Comparison of ENCODE assay signal across 18 mouse cellular contexts in the genomic region with DNA sequence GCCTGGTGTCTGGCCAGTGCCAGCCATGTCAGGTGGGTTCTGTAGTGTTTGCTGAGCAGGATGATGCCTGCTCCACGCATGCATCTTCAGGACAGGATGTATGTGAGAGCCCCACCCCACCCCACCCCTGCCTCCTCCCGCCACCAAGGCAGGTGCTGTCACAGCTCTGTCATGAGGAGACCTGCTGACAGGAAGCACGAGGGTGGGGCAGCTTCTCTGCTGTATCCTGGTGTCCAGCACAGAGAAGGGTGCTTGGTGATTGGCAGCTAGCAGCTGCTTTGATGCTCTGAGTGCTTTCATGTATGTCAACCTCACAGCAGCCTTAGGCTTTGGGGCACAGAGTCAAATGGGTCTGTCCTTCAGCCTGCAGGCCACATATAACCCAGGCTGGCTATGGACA. TPM values are rescaled to one million over a fixed set of nuclear protein-coding genes. Genes with fewer than 3 reads are reported as not detected.
DNase-seq lines count a peak whose midpoint lies in the region; ATAC-seq and TF ChIP-seq lines count a peak whose summit lies in the region.
"Had no signal": no experiment of that assay in that cellular context is flagged by ENCODE, and none has a peak within 500 bp of the region (broad histone marks: within the 10 kb centered on the region; RNA-seq: fewer than 3 reads in every experiment).

No protein-coding gene starts in this region.

- no peaks in the 10 kb centered on the region for H3K4me1 ChIP-seq in embryonic facial prominence, embryonic 14.5 days (ENCODE audit: control insufficient read depth, insufficient read depth, low read length)
- H3K4me1 ChIP-seq in embryonic facial prominence, embryonic 10.5 days = 0 out of 2 replicates have a peak, but pooled peaks cover 4% of the 10 kb centered on the region
- H3K4me1 ChIP-seq in kidney, adult 2 months (ENCODE audit: control insufficient read depth, insufficient read depth, low read length) = no peaks in the 10 kb centered on the region
- H3K4me1 ChIP-seq: embryonic facial prominence, embryonic 13.5 days had no signal

- no peak overlapping the region for H3K27ac ChIP-seq in embryonic facial prominence, embryonic 14.5 days (replicated peaks; ENCODE audit: low read depth, low read length)
- H3K27ac ChIP-seq in embryonic facial prominence, embryonic 10.5 days (replicated peaks) = no peak overlapping the region
- H3K27ac ChIP-seq in kidney, adult 2 months (ENCODE audit: insufficient read depth, low read depth, low read length) = no peak overlapping the region
- H3K27ac ChIP-seq: embryonic facial prominence, embryonic 13.5 days; heart, embryonic 13.5 days; hindbrain, embryonic 14.5 days had no signal

- H3K36me3 ChIP-seq in embryonic facial prominence, embryonic 14.5 days (ENCODE audit: control insufficient read depth, insufficient read depth, low read length) = peaks cover 19% of the 10 kb centered on the region; the same call in 1 of the 2 replicates
- H3K36me3 ChIP-seq in embryonic facial prominence, embryonic 10.5 days (replicated peaks) = peaks cover 46% of the 10 kb centered on the region
- no peaks in the 10 kb centered on the region for H3K36me3 ChIP-seq in splenic B cell, adult 2 months (ENCODE audit: control insufficient read depth, insufficient read depth, low read length, poor library complexity, severe bottlenecking)
- H3K36me3 ChIP-seq in kidney, adult 2 months (ENCODE audit: control insufficient read depth, insufficient read depth, low read length) = no peaks in the 10 kb centered on the region

- H3K4me3 ChIP-seq in embryonic facial prominence, embryonic 14.5 days (ENCODE audit: low read depth, low read length) = no peak overlapping the region
- no peak overlapping the region for H3K4me3 ChIP-seq in embryonic facial prominence, embryonic 10.5 days
- no peak overlapping the region for H3K4me3 ChIP-seq in kidney, adult 2 months (ENCODE audit: insufficient read depth, low read depth, low read length)
- H3K4me3 ChIP-seq: embryonic facial prominence, embryonic 13.5 days; heart, embryonic 13.5 days had no signal

- 71% methylated on average over 2 of the region's 3 CpGs for WGBS in embryonic facial prominence, embryonic 14.5 days
- 86% methylated on average over 3 of the region's 3 CpGs for WGBS in embryonic facial prominence, embryonic 10.5 days
- 74% methylated on average over 3 of the region's 3 CpGs for WGBS in kidney, adult 2 months

- peak; percentile 38; the same call in 1 of the 2 replicates for ATAC-seq in embryonic facial prominence, embryonic 14.5 days (ENCODE audit: low read depth)
- ATAC-seq in inflammation-experienced regulatory T-cells, adult 6 months = peak; percentile 96
- ATAC-seq: forebrain, embryonic 14.5 days had no signal

- H3K9ac ChIP-seq in embryonic facial prominence, embryonic 14.5 days (ENCODE audit: low read depth, low read length) = no peak overlapping the region
- H3K9ac ChIP-seq: embryonic facial prominence, embryonic 13.5 days; heart, embryonic 13.5 days; hindbrain, embryonic 14.5 days had no signal

- no peak for TF ChIP-seq CTCF in kidney, adult 2 months (conservative IDR thresholded peaks at IDR 0.05; ENCODE audit: insufficient read depth, insufficient read length, low read depth, low read length)

- no peak for TF ChIP-seq POLR2A in kidney, adult 2 months (IDR thresholded peaks at IDR 0.05; ENCODE audit: low read depth, low read length)

- no peak overlapping the region for H3K4me2 ChIP-seq in embryonic facial prominence, embryonic 14.5 days (ENCODE audit: low read depth, low read length)
- H3K4me2 ChIP-seq: embryonic facial prominence, embryonic 13.5 days; heart, embryonic 13.5 days; hindbrain, embryonic 14.5 days had no signal

- no peaks in the 10 kb centered on the region for H3K9me3 ChIP-seq in embryonic facial prominence, embryonic 14.5 days (ENCODE audit: control insufficient read depth, low read length)
- no peaks in the 10 kb centered on the region; the same call in 1 of the 2 replicates for H3K9me3 ChIP-seq in embryonic facial prominence, embryonic 10.5 days
- H3K9me3 ChIP-seq: embryonic facial prominence, embryonic 13.5 days; heart, embryonic 13.5 days had no signal

- H3K27me3 ChIP-seq in embryonic facial prominence, embryonic 14.5 days (replicated peaks; ENCODE audit: control insufficient read depth, insufficient read depth, low read length) = no peaks in the 10 kb centered on the region
- no peaks in the 10 kb centered on the region for H3K27me3 ChIP-seq in embryonic facial prominence, embryonic 10.5 days (replicated peaks; ENCODE audit: low read depth, poor library complexity, severe bottlenecking)
- no peaks in the 10 kb centered on the region for H3K27me3 ChIP-seq in splenic B cell, adult 2 months (ENCODE audit: control insufficient read depth, insufficient read depth, low read length, poor library complexity, severe bottlenecking)
- H3K27me3 ChIP-seq in kidney, adult 2 months (replicated peaks; ENCODE audit: control insufficient read depth, insufficient read depth, low read length) = no peaks in the 10 kb centered on the region
- H3K27me3 ChIP-seq: embryonic facial prominence, embryonic 13.5 days; heart, embryonic 13.5 days had no signal

- no peak for DNase-seq in embryonic facial prominence, embryonic 14.5 days (ENCODE audit: low spot score)
- no peak for DNase-seq in embryonic facial prominence, embryonic 10.5 days (ENCODE audit: low spot score)
- peak; percentile 74 to 80 for DNase-seq in B cell, adult 2 months
- DNase-seq in splenic B cell, adult 2 months (ENCODE audit: low read depth, low spot score) = peak; percentile 90
- no peak for DNase-seq in kidney, adult 2 months
- DNase-seq in cerebellum, adult 8-10 months = no peak
- DNase-seq in cerebellum, postnatal 4 days (ENCODE audit: low spot score in 2 of 2) = no peak
- DNase-seq: gastrocnemius, postnatal 10 days; kidney, postnatal 10 days; right cerebral cortex, postnatal 14 days had no signal

RNA-seq across cellular contexts. Expression of a gene that starts 14.2 kb away (rescaled TPM):
- polyA plus RNA-seq in embryonic facial prominence, embryonic 14.5 days (2014; fragmentation: Nextera tagmentation; extraction: Ambion mirVana) = 17.6 and 19.9 TPM in 2 replicates
- 25.8 and 26.3 TPM in 2 replicates for polyA plus RNA-seq in embryonic facial prominence, embryonic 10.5 days (2016; fragmentation: Nextera tagmentation; extraction: Ambion mirVana)
- polyA plus RNA-seq in inflammation-experienced regulatory T-cells, adult 6 months (2017; shearing (Covaris generic)) = 10 to 100 TPM; 22.7 to 26.1 (median 23.6) TPM
- polyA plus RNA-seq in kidney, adult 2 months (2012; rRNA removed) = 34.9 and 39.8 TPM in 2 replicates

RNA-seq across cellular contexts. Expression of a gene that starts 38.5 kb away (rescaled TPM):
- 0.16 and 0.36 TPM in 2 replicates for polyA plus RNA-seq in embryonic facial prominence, embryonic 14.5 days (2014; fragmentation: Nextera tagmentation; extraction: Ambion mirVana)
- not detected in 2 replicates for polyA plus RNA-seq in embryonic facial prominence, embryonic 10.5 days (2016; fragmentation: Nextera tagmentation; extraction: Ambion mirVana)
- not detected for polyA plus RNA-seq in inflammation-experienced regulatory T-cells, adult 6 months (2017; shearing (Covaris generic))
- 0.33 and 0.41 TPM in 2 replicates for polyA plus RNA-seq in kidney, adult 2 months (2012; rRNA removed)
- polyA plus RNA-seq: embryonic facial prominence, embryonic 13.5 days; forebrain, embryonic 14.5 days; heart, embryonic 13.5 days; hindbrain, embryonic 14.5 days; limb, embryonic 14.5 days; lung, embryonic 16.5 days; midbrain, postnatal 0 days had no signal

RNA-seq across cellular contexts. Expression of a gene that starts 43.6 kb away (rescaled TPM):
- polyA plus RNA-seq in embryonic facial prominence, embryonic 14.5 days (2014; fragmentation: Nextera tagmentation; extraction: Ambion mirVana) = 4.1 and 5.8 TPM in 2 replicates
- polyA plus RNA-seq in embryonic facial prominence, embryonic 10.5 days (2016; fragmentation: Nextera tagmentation; extraction: Ambion mirVana) = 3.0 and 3.5 TPM in 2 replicates
- 100 to 1,000 TPM in 2 of 3 experiments, 10 to 100 TPM in 1; 79.1 to 131 (median 126) TPM for polyA plus RNA-seq in inflammation-experienced regulatory T-cells, adult 6 months (2017; shearing (Covaris generic))
- polyA plus RNA-seq in kidney, adult 2 months (2012; rRNA removed) = 2.3 and 4.1 TPM in 2 replicates

RNA-seq across cellular contexts. Expression of a gene that starts 48.7 kb away (rescaled TPM):
- 8.0 and 12.2 TPM in 2 replicates for polyA plus RNA-seq in embryonic facial prominence, embryonic 14.5 days (2014; fragmentation: Nextera tagmentation; extraction: Ambion mirVana)
- polyA plus RNA-seq in embryonic facial prominence, embryonic 10.5 days (2016; fragmentation: Nextera tagmentation; extraction: Ambion mirVana) = 1.7 TPM in 2 replicates
- 1 to 10 TPM in 2 of 3 experiments, under 1 TPM in 1; 0.62 to 1.6 (median 1.5) TPM for polyA plus RNA-seq in inflammation-experienced regulatory T-cells, adult 6 months (2017; shearing (Covaris generic))
- 10.1 and 12.9 TPM in 2 replicates for polyA plus RNA-seq in kidney, adult 2 months (2012; rRNA removed)

Comparison
In these comparisons a context has a peak if more than half of its experiments do, and no peak if none do; other contexts are left out.
1. DNase-seq: peak in B cell, adult 2 months (2 of 2) and splenic B cell, adult 2 months (single experiment); none in embryonic facial prominence, embryonic 14.5 days (single experiment), embryonic facial prominence, embryonic 10.5 days (single experiment), kidney, adult 2 months (single experiment), cerebellum, adult 8-10 months (single experiment) and cerebellum, postnatal 4 days (0 of 2).
2. RNA of a gene that starts 43.6 kb away (polyA plus RNA-seq): 79.1 to 131 TPM in inflammation-experienced regulatory T-cells, adult 6 months; 4.1 to 5.8 TPM in embryonic facial prominence, embryonic 14.5 days, 2.3 to 4.1 TPM in kidney, adult 2 months and 3.0 to 3.5 TPM in embryonic facial prominence, embryonic 10.5 days; every median in the first group is over 10 times any median in the second.